Mouse (Mus musculus) hindbrain, embryonic 10.5 days (tissue): ENCODE data around the gene Bptf. TPM values are rescaled to one million over a fixed set of nuclear protein-coding genes. Genes with fewer than 3 reads are reported as not detected.
"Not testable (repeated sequence)": the region's sequence is repeated elsewhere in the genome, so short reads cannot be mapped to it uniquely, and the experiment has no call there.

ENCODE experiments used
- DNase-seq: peaks from one replicate; pipeline ENCODE4 v3.0.0-alpha.2; 2017; ENCODE audit warnings: low spot score
- H3K27ac ChIP-seq: fragments of 300-500 bp; sonication (generic); 2 replicates; pipeline ENCODE4 v1.5.1; 2016; ENCODE audit warnings: mild to moderate bottlenecking, moderate library complexity
- H3K27me3 ChIP-seq: fragments of 300-500 bp; sonication (generic); 2 replicates; pipeline ENCODE4 v1.6.1; 2016; ENCODE audit warnings: mild to moderate bottlenecking; ENCODE audit not compliant: poor library complexity, insufficient read depth, severe bottlenecking
- H3K36me3 ChIP-seq: fragments of 300-500 bp; sonication (generic); 2 replicates; pipeline ENCODE4 v1.6.1; 2016; ENCODE audit warnings: mild to moderate bottlenecking, moderate library complexity
- H3K4me1 ChIP-seq: fragments of 300-500 bp; sonication (generic); replicated peaks from 2 replicates; pipeline ENCODE4 v1.6.1; 2016; ENCODE audit warnings: mild to moderate bottlenecking
- H3K4me3 ChIP-seq: fragments of 300-500 bp; sonication (generic); 2 replicates; pipeline ENCODE4 v1.5.1; 2016; ENCODE audit warnings: mild to moderate bottlenecking, moderate library complexity
- H3K9me3 ChIP-seq: fragments of 300-500 bp; sonication (generic); 2 replicates; pipeline ENCODE4 v1.6.1; 2016; ENCODE audit warnings: mild to moderate bottlenecking, moderate library complexity
- WGBS: fragments of 180-500 bp; shearing (Covaris S2); methylation state at CpG from one replicate; pipeline ENCODE4 v1.1.7; 2016; 5-methylcytosine and 5-hydroxymethylcytosine counted together
- polyA plus RNA-seq: library from polyadenylated mRNA; unstranded; fragments of >200 nt; fragmentation: Nextera tagmentation; extraction: Ambion mirVana; gene quantifications from 2 replicates; pipeline ENCODE4 v1.2.1, GENCODE M21; 2016

Bptf gene
- polyA plus RNA-seq, 1 experiment from 2014 or later = 26.8 TPM

DNA sequence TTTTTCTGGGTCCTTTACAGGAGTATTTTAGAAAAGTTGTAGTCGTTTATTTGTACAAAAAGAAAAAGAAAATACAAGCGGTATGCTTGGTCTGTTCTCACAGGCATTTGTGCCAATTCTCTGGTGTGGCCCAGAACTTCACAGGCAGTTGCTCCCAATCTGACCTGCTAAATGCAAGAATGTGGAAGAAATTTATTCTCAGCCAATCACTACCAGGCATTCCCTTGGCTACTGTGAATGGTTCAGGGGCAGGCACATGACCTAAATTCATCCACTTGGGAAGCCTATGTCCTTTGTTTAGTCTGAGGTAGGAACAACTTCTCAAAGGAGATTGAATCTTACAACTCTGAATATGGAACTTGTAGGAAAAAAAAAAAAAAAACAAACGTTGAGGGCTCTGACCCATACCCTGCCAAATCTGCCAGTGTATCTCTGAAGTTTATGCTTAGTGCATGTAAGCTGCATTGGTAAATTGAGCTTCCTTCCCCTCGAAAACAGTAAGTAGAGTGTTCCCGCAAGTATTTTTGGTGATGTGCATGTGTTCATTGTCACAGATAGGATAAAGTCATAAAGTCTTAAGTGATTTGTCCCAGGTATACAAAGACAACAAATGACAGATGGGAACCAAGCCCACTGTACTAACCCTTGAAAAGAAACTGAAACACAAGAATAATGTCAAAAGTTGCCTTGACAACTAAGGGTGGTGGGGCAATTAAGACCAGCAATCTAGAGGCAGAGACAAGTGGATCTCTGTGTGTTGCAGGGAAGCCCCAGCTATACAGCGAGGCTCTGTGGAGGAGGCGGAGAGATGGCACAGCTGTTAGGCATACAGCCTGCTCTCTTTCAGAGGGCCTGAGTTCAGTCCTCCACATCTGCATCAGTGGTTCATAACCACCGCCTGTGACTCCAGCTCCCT, 129.9 kb downstream of the Bptf start:
- DNase-seq = peak; percentile 30
- peak overlapping the region; percentile 74 for H3K27ac ChIP-seq
- peaks cover 23% of the 10 kb centered on the region for H3K4me1 ChIP-seq
- 54% methylated on average over 8 of the region's 8 CpGs for WGBS
- H3K27me3 ChIP-seq = no peaks in the 10 kb centered on the region
- H3K36me3 ChIP-seq = peaks cover 4% of the 10 kb centered on the region
- H3K4me3 ChIP-seq = 0 out of 2 replicates have a peak overlapping the region, but pooled peaks have one; percentile 2
- no peaks in the 10 kb centered on the region for H3K9me3 ChIP-seq

DNA sequence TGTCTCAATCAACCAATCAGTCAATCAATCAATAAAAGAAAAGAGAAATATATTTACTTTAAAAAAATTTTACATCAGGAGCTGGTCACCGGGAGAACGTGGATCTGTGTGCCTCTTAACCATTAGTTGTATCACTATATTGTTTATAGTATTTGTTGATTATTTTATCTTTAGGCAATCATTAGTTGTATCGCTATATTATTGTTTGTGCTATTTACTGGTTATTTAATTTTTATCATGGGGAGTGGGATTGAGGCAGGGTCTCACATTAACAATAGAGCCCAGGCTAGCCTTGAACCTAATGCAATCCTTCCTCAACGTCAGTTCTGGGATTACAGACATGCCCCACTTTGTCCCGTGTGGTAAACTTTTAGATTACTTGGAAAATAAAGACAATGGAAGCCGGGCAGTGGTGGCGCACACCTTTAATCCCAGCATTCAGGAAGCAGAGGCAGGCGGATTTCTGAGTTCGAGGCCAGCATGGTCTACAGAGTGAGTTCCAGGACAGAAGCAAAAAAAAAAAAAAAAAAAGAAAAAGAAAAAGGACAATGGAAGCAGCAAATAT, 131.9 kb downstream of the Bptf start:
- Histone ChIP-seq H3K36me3 (peaks cover 24% of the 10 kb centered on the region), H3K9me3 (no peaks in the 10 kb centered on the region), H3K27ac (peak overlapping the region; percentile 89), H3K27me3 (no peaks in the 10 kb centered on the region), H3K4me1 (peaks cover 30% of the 10 kb centered on the region), H3K4me3 (peak overlapping the region; percentile 81)
- DNase-seq = no peak
- 86% methylated on average over 9 of the region's 9 CpGs for WGBS

DNA sequence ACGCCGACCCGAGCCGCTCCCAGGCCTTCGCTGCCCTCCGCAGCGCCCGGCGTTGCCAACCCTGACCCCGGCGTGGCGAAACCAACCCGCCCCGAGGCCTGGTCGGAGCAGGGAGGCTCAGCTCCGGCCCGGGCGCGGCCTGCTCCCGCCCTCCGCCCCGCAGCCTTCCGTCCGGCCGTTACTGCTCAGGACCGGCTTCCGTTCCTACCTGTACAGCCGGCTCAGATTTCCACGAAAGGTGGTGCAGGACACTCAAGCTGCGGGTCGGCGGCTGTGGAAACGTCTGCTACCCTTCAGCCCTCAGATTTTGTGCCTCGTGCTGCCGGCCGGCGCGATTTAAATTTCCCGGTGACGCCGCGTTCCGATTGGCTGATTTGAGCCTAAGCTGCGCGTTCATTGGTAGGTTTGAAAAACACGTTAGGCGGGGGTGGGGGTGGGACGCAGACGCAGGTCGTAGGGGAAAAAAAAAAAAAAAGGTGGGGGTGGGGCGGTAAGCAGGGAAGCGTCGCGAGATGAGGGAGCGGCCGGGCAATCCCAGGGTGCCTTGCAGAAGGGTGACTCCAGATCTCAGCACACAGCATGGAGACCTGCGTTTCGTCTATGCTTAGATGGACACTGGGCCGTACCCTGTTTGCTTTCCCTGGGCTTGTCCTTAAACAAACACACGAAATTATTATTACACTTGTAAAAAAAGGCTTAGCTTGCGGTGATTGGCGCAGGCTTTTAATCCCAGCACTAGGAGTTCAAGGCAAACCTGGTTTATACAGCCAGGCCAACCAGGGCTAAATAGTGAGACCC, 132.6 kb downstream of the Bptf start, which contains the start of gene Kpna2:
Gene Kpna2 (minus strand): TSS at position 391 of the 798 bp plus-strand sequence.
- Histone ChIP-seq H3K27ac (peak within 1 kb of the TSS; percentile 96), H3K4me1 (peaks cover 30% of the 10 kb centered on the region), H3K9me3 (no peaks in the 10 kb centered on the region), H3K4me3 (peak within 1 kb of the TSS; percentile 81), H3K27me3 (no peaks in the 10 kb centered on the region), H3K36me3 (peaks cover 31% of the 10 kb centered on the region)
- peak; percentile 93 for DNase-seq
- WGBS = under 1% methylated on average over 62 of the region's 62 CpGs

DNA sequence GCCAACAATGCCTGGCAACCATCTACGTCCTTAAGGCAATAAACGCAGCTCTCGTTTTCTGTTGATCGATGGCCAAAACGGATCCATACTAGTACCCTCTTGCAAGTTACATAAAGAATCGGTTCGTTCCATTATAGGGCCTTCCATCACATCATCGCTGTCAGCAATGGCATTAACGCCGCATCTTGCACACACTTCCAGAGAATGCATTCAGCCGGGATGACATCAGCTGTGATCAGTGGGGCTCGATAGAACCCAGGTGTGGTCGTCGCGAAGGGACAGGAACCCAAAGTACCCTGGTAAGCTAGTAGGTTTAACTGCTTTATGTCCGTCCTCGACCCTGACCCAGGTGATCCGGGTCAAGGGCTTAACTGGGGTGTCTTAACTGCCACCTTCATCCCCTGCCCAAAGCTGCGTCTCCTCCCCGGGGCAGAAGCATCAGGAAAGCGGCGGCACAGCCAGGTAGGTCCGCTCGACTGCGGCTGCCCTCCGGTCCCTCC, 133.2 kb downstream of the Bptf start:
- under 1% methylated on average over 26 of the region's 26 CpGs for WGBS
- H3K27me3 ChIP-seq = no peaks in the 10 kb centered on the region
- peak overlapping the region; percentile 81 for H3K4me3 ChIP-seq
- peaks cover 37% of the 10 kb centered on the region for H3K36me3 ChIP-seq
- peak overlapping the region; percentile 96 for H3K27ac ChIP-seq
- DNase-seq = peak; percentile 57
- H3K4me1 ChIP-seq = peaks cover 30% of the 10 kb centered on the region
- no peaks in the 10 kb centered on the region for H3K9me3 ChIP-seq

DNA sequence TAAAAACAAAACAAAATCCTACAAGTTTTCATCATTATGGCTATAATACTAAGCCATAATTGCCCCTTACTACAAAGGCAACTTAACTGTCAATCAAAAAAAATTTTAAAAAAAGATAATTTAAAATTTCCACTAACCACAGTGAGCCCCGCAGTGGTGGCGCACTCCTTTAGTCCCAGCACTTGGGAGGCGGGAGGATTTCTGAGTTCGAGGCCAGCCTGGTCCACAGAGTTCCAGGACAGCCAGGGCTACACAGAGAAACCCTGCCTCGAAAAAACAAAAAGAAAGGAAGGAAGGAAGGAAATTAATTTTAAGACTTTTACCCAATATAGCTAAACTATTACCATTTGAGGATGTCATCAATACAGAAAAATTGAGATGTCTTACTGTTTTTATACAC, 134.0 kb downstream of the Bptf start:
- Histone ChIP-seq H3K4me1 (peaks cover 30% of the 10 kb centered on the region), H3K27ac (peak overlapping the region; percentile 96), H3K36me3 (peaks cover 44% of the 10 kb centered on the region)

DNA sequence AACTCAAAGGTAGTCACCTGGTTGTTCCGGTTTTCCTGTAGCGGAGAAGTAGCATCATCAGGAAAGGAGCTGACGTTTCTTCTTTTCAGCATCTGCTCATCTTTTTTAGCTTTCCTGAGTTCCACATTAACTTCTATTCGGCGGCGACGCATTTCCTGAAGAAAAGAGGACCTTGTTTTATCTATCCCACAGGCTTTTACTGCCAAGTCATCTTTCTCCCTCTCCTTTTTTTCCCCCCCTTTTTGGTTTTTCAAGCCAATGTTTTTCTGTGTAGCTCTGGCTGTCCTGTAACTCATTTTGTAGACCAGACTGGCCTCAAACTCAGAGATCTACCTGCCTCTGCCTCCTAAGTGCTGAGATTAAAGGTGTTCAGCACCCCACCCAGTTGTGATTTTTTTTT, 135.4 kb downstream of the Bptf start:
- not testable (repeated sequence) for H3K27me3 ChIP-seq, H3K27ac ChIP-seq, H3K9me3 ChIP-seq, DNase-seq
- 95% methylated on average over 7 of the region's 7 CpGs for WGBS
- Histone ChIP-seq H3K4me3 (peak overlapping the region; percentile 81; the same call in 1 of the 2 replicates), H3K4me1 (peaks cover 17% of the 10 kb centered on the region), H3K36me3 (peaks cover 59% of the 10 kb centered on the region)

More for the DNA sequence above, 134.0 kb downstream of the Bptf start:
- Histone ChIP-seq H3K4me3 (peak overlapping the region; percentile 81), H3K9me3 (no peaks in the 10 kb centered on the region), H3K27me3 (no peaks in the 10 kb centered on the region)
- WGBS = 17% methylated on average over 5 of the region's 5 CpGs
- DNase-seq = no peak

DNA sequence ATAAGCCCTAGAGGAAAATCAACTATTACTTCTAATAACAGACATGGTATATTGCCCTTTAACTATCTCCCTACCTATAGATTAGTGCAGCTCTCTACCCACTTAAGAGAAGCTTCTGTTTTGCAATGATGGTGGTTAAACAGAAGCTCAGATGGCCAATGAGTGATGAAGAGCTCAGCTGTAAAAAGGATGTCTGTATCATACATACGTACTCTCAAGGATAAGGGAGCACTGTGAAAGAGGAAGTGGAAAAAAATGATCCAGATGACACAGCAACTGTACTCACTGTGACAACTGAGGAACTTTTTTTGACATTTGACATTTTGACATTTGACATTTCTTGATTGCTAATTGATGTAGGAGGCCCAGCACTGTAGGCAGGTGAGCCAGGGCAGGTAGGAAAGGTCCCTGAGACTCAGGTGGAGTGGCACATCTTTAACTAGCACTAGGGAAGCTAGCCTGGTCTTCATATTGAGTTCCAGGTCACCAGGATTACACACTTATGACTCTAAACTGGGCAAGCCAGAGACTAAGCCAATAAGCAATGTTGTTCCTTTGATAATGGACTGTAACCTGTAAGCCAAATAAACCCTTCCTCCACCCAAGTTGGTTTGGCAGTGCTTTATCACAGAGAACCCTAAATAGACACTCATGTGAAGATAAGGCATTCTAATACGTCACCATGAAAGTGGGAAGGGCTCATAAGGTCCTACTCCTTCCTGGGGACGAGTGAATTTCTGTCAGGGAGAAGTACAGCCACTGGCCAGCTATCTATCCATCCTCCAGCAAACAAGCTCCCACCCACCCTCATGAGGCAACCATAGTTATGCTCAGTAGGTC, 137.5 kb downstream of the Bptf start:
- WGBS = 88% methylated on average over 3 of the region's 3 CpGs
- Histone ChIP-seq H3K4me1 (peaks cover 13% of the 10 kb centered on the region), H3K27ac (no peak overlapping the region), H3K36me3 (peaks cover 79% of the 10 kb centered on the region), H3K27me3 (no peaks in the 10 kb centered on the region), H3K9me3 (no peaks in the 10 kb centered on the region), H3K4me3 (no peak overlapping the region)
- no peak for DNase-seq

DNA sequence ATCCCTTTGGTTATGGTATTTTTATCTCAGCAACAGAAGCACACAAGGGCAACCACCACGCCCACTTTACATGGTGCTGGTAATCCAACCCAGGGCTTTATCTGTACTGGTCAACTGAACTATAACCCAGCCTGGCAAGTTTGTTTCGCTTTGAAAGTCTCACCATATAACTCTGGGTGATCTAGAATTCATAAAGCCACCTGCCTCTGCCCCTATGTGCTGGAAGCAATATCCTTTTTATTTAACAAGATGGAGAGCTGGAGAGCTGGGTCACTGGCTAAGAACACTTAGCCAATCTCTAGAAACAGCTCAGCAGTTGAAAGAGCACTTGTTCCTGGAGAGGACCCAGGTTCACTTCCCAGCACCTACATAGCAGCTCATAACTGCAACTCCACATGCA, 144.5 kb downstream of the Bptf start:
- Histone ChIP-seq H3K27me3 (no peaks in the 10 kb centered on the region), H3K9me3 (no peaks in the 10 kb centered on the region), H3K27ac (no peak overlapping the region), H3K36me3 (peaks cover 80% of the 10 kb centered on the region), H3K4me3 (no peak overlapping the region), H3K4me1 (no peaks in the 10 kb centered on the region)
- no peak for DNase-seq
- 89% methylated on average over 2 of the region's 2 CpGs for WGBS

DNA sequence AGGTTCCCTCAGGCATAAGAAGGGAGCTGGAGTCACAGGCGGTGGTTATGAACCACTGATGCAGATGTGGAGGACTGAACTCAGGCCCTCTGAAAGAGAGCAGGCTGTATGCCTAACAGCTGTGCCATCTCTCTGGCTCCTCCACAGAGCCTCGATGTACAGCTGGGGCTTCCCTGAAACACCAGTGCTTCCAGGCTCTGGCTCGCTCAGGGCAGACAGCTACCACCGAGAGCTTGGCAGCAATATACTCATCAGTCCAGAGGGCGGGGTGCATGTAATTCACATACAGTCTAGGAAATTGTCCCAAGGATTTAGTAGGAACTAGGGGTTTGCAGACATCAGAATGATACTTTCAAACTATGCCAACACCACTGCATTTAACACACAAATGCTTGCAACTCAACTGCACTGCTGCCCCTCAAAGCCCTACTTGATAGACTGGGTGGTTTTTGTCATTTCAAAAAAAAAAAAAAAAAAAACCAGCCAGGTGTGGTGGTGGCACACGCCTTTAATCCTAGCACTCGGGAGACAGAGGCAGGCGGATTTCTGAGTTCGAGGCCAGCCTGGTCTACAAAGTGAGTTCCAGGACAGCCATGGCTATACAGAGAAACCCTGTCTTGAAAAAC, 145.8 kb downstream of the Bptf start:
- not testable (repeated sequence) for H3K4me3 ChIP-seq, DNase-seq, H3K27ac ChIP-seq, H3K9me3 ChIP-seq, H3K4me1 ChIP-seq, H3K27me3 ChIP-seq
- 93% methylated on average over 9 of the region's 9 CpGs for WGBS
- H3K36me3 ChIP-seq = peaks cover 68% of the 10 kb centered on the region
